Mouse (Mus musculus): ENCODE measurements around the gene Gjb1. TPM values are rescaled to one million over a fixed set of nuclear protein-coding genes. Genes with fewer than 3 reads are reported as not detected.

Gene Gjb1
- polyA plus RNA-seq, 1 experiment from 2014 or later: 0.21 TPM

DNA sequence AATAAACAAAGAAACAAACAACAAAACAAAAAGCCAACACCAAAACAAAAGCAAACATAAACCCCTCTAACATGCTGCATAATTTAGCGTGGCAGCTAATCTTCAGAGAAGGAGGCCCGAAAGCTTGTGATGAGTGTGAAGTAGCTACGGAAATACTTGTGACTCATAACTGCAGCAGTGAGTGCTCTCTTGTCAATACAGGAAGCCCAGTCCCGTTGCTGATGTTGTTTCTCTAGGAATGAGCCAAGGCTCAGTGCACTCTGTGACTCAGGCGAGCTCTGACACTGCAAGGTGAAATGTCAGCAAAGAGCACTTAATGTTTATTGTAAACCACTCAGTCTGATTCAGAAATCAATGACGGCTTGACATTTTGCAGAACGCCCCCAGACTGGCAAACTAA is 7.2 kb upstream of the Gjb1 start:
- no peaks in the 10 kb centered on the region for H3K27me3 ChIP-seq
- no peak overlapping the region for H3K4me2 ChIP-seq
- no peaks in the 10 kb centered on the region for H3K9me3 ChIP-seq (replicated peaks)
- no peak for ATAC-seq (replicated peaks; ENCODE audit: insufficient number of reproducible peaks, insufficient read depth, low FRiP score, low read depth)
- no peak overlapping the region for H3K27ac ChIP-seq
- no peaks in the 10 kb centered on the region for H3K4me1 ChIP-seq (replicated peaks)
- no peak overlapping the region for H3K4me3 ChIP-seq
- 36% methylated on average over 7 of the region's 7 CpGs for WGBS
- no peaks in the 10 kb centered on the region for H3K36me3 ChIP-seq
- H3K9ac ChIP-seq: no peak overlapping the region

DNA sequence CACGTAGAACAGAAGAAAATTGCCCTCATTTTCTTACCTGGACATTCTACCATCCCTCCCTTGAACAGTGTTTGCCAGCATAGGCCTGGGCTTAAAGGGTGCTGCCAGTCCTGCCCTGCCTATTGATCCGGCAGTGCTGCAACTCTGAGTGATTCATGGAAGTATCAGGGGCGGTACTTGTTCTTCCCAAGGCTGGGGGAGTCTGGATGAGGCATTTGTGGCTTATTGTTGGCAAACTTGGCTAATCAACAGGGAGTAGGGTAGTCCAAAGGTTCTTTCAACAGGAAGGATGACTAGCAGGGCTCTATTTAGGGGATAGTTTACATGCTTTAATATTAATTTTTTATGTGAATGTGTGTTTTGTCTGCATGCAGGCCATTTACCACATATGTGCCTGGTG is 5.6 kb upstream of the Gjb1 start:
- no peak overlapping the region for H3K4me2 ChIP-seq
- no peaks in the 10 kb centered on the region for H3K36me3 ChIP-seq
- WGBS: 74% methylated on average over 3 of the region's 3 CpGs
- no peak overlapping the region for H3K27ac ChIP-seq
- no peaks in the 10 kb centered on the region for H3K9me3 ChIP-seq (replicated peaks)
- H3K4me3 ChIP-seq: no peak overlapping the region
- H3K9ac ChIP-seq: no peak overlapping the region
- no peaks in the 10 kb centered on the region for H3K27me3 ChIP-seq
- H3K4me1 ChIP-seq (replicated peaks): no peaks in the 10 kb centered on the region; the same call in 1 of the 2 replicates
- ATAC-seq (replicated peaks; ENCODE audit: insufficient number of reproducible peaks, insufficient read depth, low FRiP score, low read depth): no peak

DNA sequence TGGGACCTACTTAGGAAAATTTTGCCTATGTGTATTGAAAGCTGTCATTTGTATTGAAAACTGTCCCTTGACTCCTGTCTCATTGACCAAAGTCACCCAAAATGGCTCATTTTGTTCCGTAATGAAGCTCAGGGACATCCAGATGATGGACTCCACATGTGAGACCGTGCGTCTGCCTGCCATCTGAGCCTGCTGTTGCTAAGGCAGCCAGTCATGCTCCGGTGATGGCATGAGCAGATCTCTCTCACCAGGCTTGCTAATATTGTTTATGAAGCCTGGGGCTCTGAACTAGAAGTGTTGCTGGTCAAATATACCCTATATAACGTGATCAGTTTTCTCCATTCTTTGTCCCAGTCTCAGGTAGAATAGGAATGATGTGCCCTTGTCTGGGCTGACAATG is 3.2 kb upstream of the Gjb1 start:
- Histone ChIP-seq H3K4me1 (replicated peaks) (no peaks in the 10 kb centered on the region; the same call in 1 of the 2 replicates), H3K27me3 (no peaks in the 10 kb centered on the region), H3K27ac (no peak overlapping the region), H3K36me3 (no peaks in the 10 kb centered on the region), H3K9ac (no peak overlapping the region), H3K4me3 (no peak overlapping the region), H3K9me3 (replicated peaks) (no peaks in the 10 kb centered on the region), H3K4me2 (no peak overlapping the region)
- no peak for ATAC-seq (replicated peaks; ENCODE audit: insufficient number of reproducible peaks, insufficient read depth, low FRiP score, low read depth)
- 61% methylated on average over 5 of the region's 5 CpGs for WGBS

DNA sequence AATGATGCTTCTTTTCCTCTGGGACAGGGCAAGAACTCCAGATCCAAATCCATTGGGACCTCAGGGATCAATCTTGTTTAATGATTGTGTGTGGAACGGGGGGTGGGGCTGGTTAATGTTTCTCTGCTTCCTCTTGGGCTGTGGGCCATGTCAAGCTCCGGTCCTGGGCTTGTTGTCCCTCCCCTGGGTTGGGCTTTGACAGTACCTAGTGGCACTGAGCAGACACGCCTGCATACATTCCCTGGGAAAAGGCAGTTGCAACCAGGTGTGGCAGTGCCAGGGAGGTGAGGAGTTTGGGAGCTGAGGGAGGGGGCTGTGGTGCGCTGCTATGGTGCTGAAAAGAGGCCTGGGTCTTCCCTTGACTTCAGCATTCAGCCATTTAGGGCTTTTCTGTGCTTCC is 898 bp downstream of the Gjb1 start:
- WGBS: 61% methylated on average over 4 of the region's 4 CpGs
- Histone ChIP-seq H3K4me1 (replicated peaks) (no peaks in the 10 kb centered on the region; the same call in 1 of the 2 replicates), H3K36me3 (no peaks in the 10 kb centered on the region), H3K27me3 (peaks cover under 1% of the 10 kb centered on the region; the same call in 1 of the 2 replicates), H3K4me2 (no peak overlapping the region), H3K4me3 (no peak overlapping the region), H3K27ac (no peak overlapping the region), H3K9me3 (replicated peaks) (no peaks in the 10 kb centered on the region), H3K9ac (no peak overlapping the region)
- ATAC-seq (replicated peaks; ENCODE audit: insufficient number of reproducible peaks, insufficient read depth, low FRiP score, low read depth): no peak

DNA sequence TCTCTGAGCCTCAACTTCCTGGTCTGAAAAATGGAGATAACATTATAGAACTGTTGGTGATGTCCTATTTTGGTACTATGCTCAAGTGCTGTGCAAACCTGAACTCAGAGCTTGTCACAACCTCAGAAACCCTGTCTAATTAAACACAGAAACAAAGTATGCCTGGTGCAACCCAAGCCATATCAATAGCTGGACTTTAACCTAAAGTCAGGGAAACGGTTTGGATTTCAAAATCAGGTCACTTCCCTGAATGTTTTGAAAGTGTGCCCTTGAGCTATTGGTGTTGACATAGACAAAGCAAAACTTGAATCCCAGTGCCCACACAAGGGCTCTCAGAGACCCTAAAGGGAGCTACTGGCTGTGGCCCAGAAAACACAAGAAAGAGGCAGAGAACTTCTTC is 3.6 kb downstream of the Gjb1 start:
- Histone ChIP-seq H3K4me2 (no peak overlapping the region), H3K27ac (no peak overlapping the region), H3K4me3 (no peak overlapping the region), H3K9me3 (replicated peaks) (no peaks in the 10 kb centered on the region), H3K4me1 (replicated peaks) (peaks cover 6% of the 10 kb centered on the region), H3K36me3 (no peaks in the 10 kb centered on the region), H3K9ac (no peak overlapping the region), H3K27me3 (peaks cover 27% of the 10 kb centered on the region)
- ATAC-seq (replicated peaks; ENCODE audit: insufficient number of reproducible peaks, insufficient read depth, low FRiP score, low read depth): no peak
- 69% methylated on average over 1 of the region's 1 CpGs for WGBS

DNA sequence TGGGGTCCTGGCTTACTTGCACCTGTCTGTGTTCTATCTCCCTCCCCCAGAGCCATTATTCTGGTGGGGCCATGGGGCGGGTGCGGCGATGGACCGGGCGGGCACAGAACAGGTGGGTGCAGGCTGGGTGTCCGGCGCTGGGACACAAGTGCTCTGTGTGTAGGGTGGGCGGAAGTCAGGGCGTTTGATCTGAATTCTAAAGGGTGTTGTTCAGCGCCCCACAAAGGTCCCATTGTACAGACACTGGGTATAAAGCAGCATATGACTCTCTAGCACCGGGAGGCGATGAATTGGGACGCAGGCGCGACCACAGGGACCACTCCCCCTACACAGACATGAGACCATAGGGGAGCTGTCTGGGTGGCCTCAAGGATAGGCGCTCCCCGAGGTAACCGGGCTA is 7.3 kb downstream of the Gjb1 start:
- WGBS: 32% methylated on average over 18 of the region's 18 CpGs
- Histone ChIP-seq H3K4me1 (replicated peaks) (peaks cover 7% of the 10 kb centered on the region; the same call in 1 of the 2 replicates), H3K27me3 (peaks cover 52% of the 10 kb centered on the region), H3K9me3 (replicated peaks) (no peaks in the 10 kb centered on the region), H3K4me3 (no peak overlapping the region), H3K4me2 (no peak overlapping the region), H3K27ac (no peak overlapping the region), H3K36me3 (no peaks in the 10 kb centered on the region), H3K9ac (no peak overlapping the region)
- ATAC-seq (replicated peaks; ENCODE audit: insufficient number of reproducible peaks, insufficient read depth, low FRiP score, low read depth): no peak

DNA sequence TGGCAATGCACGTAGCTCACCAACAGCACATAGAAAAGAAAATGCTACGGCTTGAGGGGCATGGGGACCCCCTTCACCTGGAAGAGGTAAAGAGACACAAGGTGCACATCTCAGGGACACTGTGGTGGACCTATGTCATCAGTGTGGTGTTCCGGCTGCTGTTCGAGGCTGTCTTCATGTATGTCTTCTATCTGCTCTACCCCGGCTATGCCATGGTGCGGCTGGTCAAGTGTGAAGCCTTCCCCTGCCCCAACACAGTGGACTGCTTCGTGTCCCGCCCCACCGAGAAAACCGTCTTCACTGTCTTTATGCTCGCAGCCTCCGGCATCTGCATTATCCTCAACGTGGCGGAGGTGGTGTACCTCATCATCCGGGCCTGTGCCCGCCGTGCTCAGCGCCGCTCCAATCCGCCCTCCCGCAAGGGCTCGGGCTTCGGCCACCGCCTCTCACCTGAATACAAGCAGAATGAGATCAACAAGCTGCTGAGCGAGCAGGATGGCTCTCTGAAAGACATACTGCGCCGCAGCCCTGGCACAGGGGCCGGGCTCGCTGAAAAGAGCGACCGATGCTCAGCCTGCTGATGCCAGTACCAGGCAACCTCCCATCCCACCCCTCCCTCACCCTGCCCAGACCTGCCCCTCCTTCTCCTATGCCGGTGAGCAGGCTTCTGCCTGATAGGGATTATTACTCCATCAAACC is 8.4 kb downstream of the Gjb1 start:
- peak overlapping the region; percentile 55 for H3K4me2 ChIP-seq
- peaks cover 52% of the 10 kb centered on the region for H3K27me3 ChIP-seq
- H3K4me3 ChIP-seq: peak overlapping the region; percentile 29
- 25% methylated on average over 29 of the region's 32 CpGs for WGBS
- no peak overlapping the region for H3K27ac ChIP-seq
- H3K9me3 ChIP-seq (replicated peaks): no peaks in the 10 kb centered on the region
- no peak for ATAC-seq (replicated peaks; ENCODE audit: insufficient number of reproducible peaks, insufficient read depth, low FRiP score, low read depth)
- no peaks in the 10 kb centered on the region for H3K36me3 ChIP-seq
- no peak overlapping the region for H3K9ac ChIP-seq
- peaks cover 7% of the 10 kb centered on the region; the same call in 1 of the 2 replicates for H3K4me1 ChIP-seq (replicated peaks)

DNA sequence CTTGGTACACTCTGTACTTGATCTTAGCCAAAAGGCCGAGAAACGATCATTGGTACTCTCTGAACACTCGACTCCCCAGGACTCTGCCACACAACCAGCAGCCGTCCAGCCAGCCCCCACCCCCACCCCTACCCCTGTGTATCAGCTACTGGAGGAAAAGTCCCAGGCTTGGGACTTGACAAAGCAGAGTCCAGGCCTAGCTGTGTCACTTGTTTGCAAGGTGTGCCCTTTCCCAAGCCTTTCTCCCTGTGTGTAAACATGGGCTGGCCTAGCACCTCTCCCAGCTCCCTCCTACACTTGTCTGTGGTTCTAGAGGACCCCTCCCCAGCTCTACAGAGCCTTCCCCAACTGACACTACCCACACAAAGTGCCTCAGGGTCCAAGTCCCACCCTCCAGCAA is 10.0 kb downstream of the Gjb1 start:
- peaks cover 52% of the 10 kb centered on the region for H3K27me3 ChIP-seq

DNA sequence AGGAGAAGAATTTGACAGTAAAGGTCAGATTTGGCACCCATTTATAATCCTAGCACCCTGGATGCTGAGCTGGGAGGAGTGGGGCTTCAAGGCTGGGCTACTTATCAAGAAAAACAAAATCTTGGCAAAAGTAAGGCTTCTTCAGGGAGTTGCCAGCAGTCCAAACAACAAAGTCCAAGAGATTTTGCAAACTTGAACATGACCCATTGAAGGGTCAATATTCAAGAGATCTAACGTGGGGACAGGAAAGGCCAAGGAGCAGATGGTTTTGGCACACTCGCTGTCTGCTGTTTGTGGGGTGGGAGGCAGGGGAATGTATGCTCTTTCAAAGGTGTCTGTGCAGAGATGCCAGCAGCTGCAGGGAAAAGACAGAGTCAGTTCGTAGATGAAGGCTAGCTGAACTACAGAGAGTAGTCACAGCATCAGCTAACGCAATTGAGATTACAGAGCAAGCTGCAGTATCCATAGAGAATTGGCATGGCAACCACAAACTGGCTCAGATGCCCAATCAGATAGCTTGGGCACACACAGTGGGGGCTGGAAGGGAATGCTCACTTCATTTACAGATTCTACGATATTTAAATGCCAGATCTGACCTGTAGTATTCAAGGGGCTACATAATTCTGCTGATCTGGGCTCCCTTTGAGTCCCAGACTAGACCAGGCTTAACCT is 12.8 kb downstream of the Gjb1 start:
- Histone ChIP-seq H3K27me3 (peaks cover 32% of the 10 kb centered on the region), H3K27ac (no peak overlapping the region), H3K4me1 (replicated peaks) (peaks cover 7% of the 10 kb centered on the region; the same call in 1 of the 2 replicates), H3K36me3 (no peaks in the 10 kb centered on the region), H3K4me3 (no peak overlapping the region), H3K9ac (no peak overlapping the region), H3K4me2 (no peak overlapping the region), H3K9me3 (replicated peaks) (no peaks in the 10 kb centered on the region)
- 60% methylated on average over 5 of the region's 5 CpGs for WGBS
- ATAC-seq (replicated peaks; ENCODE audit: insufficient number of reproducible peaks, insufficient read depth, low FRiP score, low read depth): no peak

More for the DNA sequence above, 10.0 kb downstream of the Gjb1 start:
- ATAC-seq (replicated peaks; ENCODE audit: insufficient number of reproducible peaks, insufficient read depth, low FRiP score, low read depth): no peak
- no peaks in the 10 kb centered on the region for H3K9me3 ChIP-seq (replicated peaks)
- no peak overlapping the region for H3K27ac ChIP-seq
- peaks cover 7% of the 10 kb centered on the region; the same call in 1 of the 2 replicates for H3K4me1 ChIP-seq (replicated peaks)
- 27% methylated on average over 4 of the region's 4 CpGs for WGBS
- no peak overlapping the region for H3K4me3 ChIP-seq
- no peaks in the 10 kb centered on the region for H3K36me3 ChIP-seq
- no peak overlapping the region for H3K4me2 ChIP-seq
- H3K9ac ChIP-seq: no peak overlapping the region

DNA sequence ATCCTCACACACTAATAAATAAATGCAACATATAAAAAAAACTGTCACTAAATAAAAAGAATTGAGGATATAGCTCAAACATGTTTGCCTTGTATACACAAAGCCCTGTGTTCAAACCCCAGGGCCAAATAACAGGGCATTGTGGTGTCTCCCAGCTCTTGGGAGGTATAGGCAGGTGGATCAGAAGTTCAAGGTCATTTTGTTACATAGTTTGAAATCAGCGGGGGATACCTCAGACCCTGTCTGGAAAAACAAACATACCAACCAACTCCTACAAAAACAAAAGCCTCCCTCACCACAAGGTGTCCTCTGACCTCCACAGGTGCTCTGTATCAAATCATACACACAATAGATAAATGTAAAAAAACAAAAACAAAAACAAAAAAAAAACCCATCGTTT is 18.2 kb downstream of the Gjb1 start:
- WGBS: 36% methylated on average over 2 of the region's 2 CpGs
- Histone ChIP-seq H3K4me3 (no peak overlapping the region), H3K27ac (no peak overlapping the region), H3K36me3 (no peaks in the 10 kb centered on the region), H3K27me3 (peaks cover 15% of the 10 kb centered on the region), H3K4me1 (replicated peaks) (no peaks in the 10 kb centered on the region), H3K9ac (no peak overlapping the region), H3K4me2 (no peak overlapping the region), H3K9me3 (replicated peaks) (no peaks in the 10 kb centered on the region)
- no peak for ATAC-seq (replicated peaks; ENCODE audit: insufficient number of reproducible peaks, insufficient read depth, low FRiP score, low read depth)

DNA sequence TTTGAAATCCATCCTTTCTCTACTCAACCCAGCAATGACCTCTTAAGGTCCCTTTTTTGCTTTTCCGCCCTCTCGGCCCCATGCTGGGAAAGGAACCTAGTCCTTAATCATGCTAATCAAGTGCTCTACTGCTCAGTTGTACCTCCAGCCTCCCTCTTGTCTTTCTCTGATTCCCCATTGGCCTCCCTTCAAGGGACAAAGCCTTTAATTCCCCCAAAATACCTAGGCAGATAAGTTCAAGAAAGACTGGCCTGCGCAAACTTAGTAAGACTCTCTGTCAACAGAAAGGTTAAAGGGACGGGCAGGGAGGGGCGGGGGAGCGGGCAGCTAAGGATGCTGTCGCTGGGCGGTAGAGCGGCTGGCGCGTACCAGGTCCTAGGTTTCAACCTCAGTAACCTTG is 20.3 kb downstream of the Gjb1 start:
- Histone ChIP-seq H3K4me1 (replicated peaks) (no peaks in the 10 kb centered on the region), H3K36me3 (no peaks in the 10 kb centered on the region), H3K27me3 (peaks cover 15% of the 10 kb centered on the region), H3K9me3 (replicated peaks) (no peaks in the 10 kb centered on the region), H3K4me2 (no peak overlapping the region), H3K27ac (no peak overlapping the region), H3K4me3 (no peak overlapping the region), H3K9ac (no peak overlapping the region)
- no peak for ATAC-seq (replicated peaks; ENCODE audit: insufficient number of reproducible peaks, insufficient read depth, low FRiP score, low read depth)
- 16% methylated on average over 11 of the region's 11 CpGs for WGBS

Measured in heart, embryonic 15.5 days (tissue).